Mouse (Mus musculus): Measurements from ENCODE around the gene Tm7sf2. TPM values are rescaled to one million over a fixed set of nuclear protein-coding genes. Genes with fewer than 3 reads are reported as not detected.

Tm7sf2 gene
- polyA plus RNA-seq, 1 experiment = 14.0 TPM

- Histone ChIP-seq H3K4me1 (ENCODE audit: control insufficient read depth, insufficient read depth, insufficient read length) (peaks cover 4% of the 10 kb centered on the region; the same call in 1 of the 2 replicates), H3K4me3 (ENCODE audit: extremely low read depth, insufficient read depth, insufficient read length) (peak within 1 kb of the TSS; percentile 77), H3K27ac (ENCODE audit: insufficient read depth, low read length) (peak within 1 kb of the TSS; percentile 53; the same call in 1 of the 2 replicates), H3K36me3 (ENCODE audit: control insufficient read depth, insufficient read depth, low read length) (peaks cover 16% of the 10 kb centered on the region), H3K27me3 (ENCODE audit: control insufficient read depth, insufficient read depth, low read length) (no peaks in the 10 kb centered on the region)
- under 1% methylated on average over 58 of the region's 58 CpGs for WGBS
- peak; percentile 93 to 96 for DNase-seq (ENCODE audit: low read depth in 1 of 2, low spot score in 2 of 2)
- TF ChIP-seq CTCF (IDR thresholded peaks at IDR 0.05; ENCODE audit: extremely low read depth, insufficient read depth, insufficient read length, insufficient replicate concordance) (no peak), POLR2A (IDR thresholded peaks at IDR 0.05; ENCODE audit: low read depth, low read length) (peak; percentile 43; the same call in 1 of the 2 replicates)
These were observed 16.5 kb upstream of the Tm7sf2 start, which contains the start of the genes Zfpl1 and Cdca5 for GRCm38 (mm10) chr19:6084478-6085248. Gene Zfpl1, minus strand, starts transcription at chr19:6084956. Gene Cdca5, plus strand, starts transcription at chr19:6084983.

- Histone ChIP-seq H3K4me3 (ENCODE audit: extremely low read depth, insufficient read depth, insufficient read length) (no peak within 1 kb of the TSS), H3K4me1 (ENCODE audit: control insufficient read depth, insufficient read depth, insufficient read length) (peaks cover 4% of the 10 kb centered on the region; the same call in 1 of the 2 replicates), H3K36me3 (ENCODE audit: control insufficient read depth, insufficient read depth, low read length) (peaks cover 16% of the 10 kb centered on the region), H3K27me3 (ENCODE audit: control insufficient read depth, insufficient read depth, low read length) (no peaks in the 10 kb centered on the region), H3K27ac (ENCODE audit: insufficient read depth, low read length) (no peak within 1 kb of the TSS)
- TF ChIP-seq POLR2A (IDR thresholded peaks at IDR 0.05; ENCODE audit: low read depth, low read length) = no peak
- no peak for TF ChIP-seq CTCF (IDR thresholded peaks at IDR 0.05; ENCODE audit: extremely low read depth, insufficient read depth, insufficient read length, insufficient replicate concordance)
- no peak for DNase-seq (ENCODE audit: low read depth in 1 of 2, low spot score in 2 of 2)
- 93% methylated on average over 9 of the region's 9 CpGs for WGBS
These were observed 14.0 kb upstream of the Tm7sf2 start, which contains the start of gene Gm28374 for GRCm38 (mm10) chr19:6082156-6082555. Gene Gm28374, minus strand, starts transcription at chr19:6082256.

- H3K4me1 ChIP-seq (ENCODE audit: control insufficient read depth, insufficient read depth, insufficient read length) = peaks cover 11% of the 10 kb centered on the region; the same call in 1 of the 2 replicates
- peaks cover 16% of the 10 kb centered on the region for H3K36me3 ChIP-seq (ENCODE audit: control insufficient read depth, insufficient read depth, low read length)
- TF ChIP-seq POLR2A (IDR thresholded peaks at IDR 0.05; ENCODE audit: low read depth, low read length) (no peak), CTCF (IDR thresholded peaks at IDR 0.05; ENCODE audit: extremely low read depth, insufficient read depth, insufficient read length, insufficient replicate concordance) (no peak)
These were observed 11.9 kb upstream of the Tm7sf2 start, which contains the start of gene Tmem262 for GRCm38 (mm10) chr19:6079983-6080480. Gene Tmem262, plus strand, starts transcription at chr19:6080033.

GRCm38 (mm10) chr19:6076564-6077393 lies 8.6 kb upstream of the Tm7sf2 start, which contains the start of gene Vps51:
Gene Vps51, minus strand, starts transcription at chr19:6077231.
- DNase-seq (ENCODE audit: low read depth in 1 of 2, low spot score in 2 of 2) = peak; percentile 83 to 89
- Histone ChIP-seq H3K27ac (ENCODE audit: insufficient read depth, low read length) (peak within 1 kb of the TSS; percentile 81), H3K4me3 (ENCODE audit: extremely low read depth, insufficient read depth, insufficient read length) (peak within 1 kb of the TSS; percentile 85), H3K36me3 (ENCODE audit: control insufficient read depth, insufficient read depth, low read length) (peaks cover 12% of the 10 kb centered on the region), H3K4me1 (ENCODE audit: control insufficient read depth, insufficient read depth, insufficient read length) (peaks cover 7% of the 10 kb centered on the region; the same call in 1 of the 2 replicates), H3K27me3 (ENCODE audit: control insufficient read depth, insufficient read depth, low read length) (no peaks in the 10 kb centered on the region)
- TF ChIP-seq CTCF (IDR thresholded peaks at IDR 0.05; ENCODE audit: extremely low read depth, insufficient read depth, insufficient read length, insufficient replicate concordance) (no peak), POLR2A (IDR thresholded peaks at IDR 0.05; ENCODE audit: low read depth, low read length) (no peak)
- 1% methylated on average over 33 of the region's 33 CpGs for WGBS

More at GRCm38 (mm10) chr19:6079983-6080480, 11.9 kb upstream of the Tm7sf2 start, which contains the start of gene Tmem262:
- H3K4me3 ChIP-seq (ENCODE audit: extremely low read depth, insufficient read depth, insufficient read length) = no peak within 1 kb of the TSS
- WGBS = 91% methylated on average over 12 of the region's 12 CpGs
- no peak within 1 kb of the TSS for H3K27ac ChIP-seq (ENCODE audit: insufficient read depth, low read length)
- DNase-seq (ENCODE audit: low read depth in 1 of 2, low spot score in 2 of 2) = no peak
- no peaks in the 10 kb centered on the region for H3K27me3 ChIP-seq (ENCODE audit: control insufficient read depth, insufficient read depth, low read length)

GRCm38 (mm10) chr19:6073889-6074288 lies 5.7 kb upstream of the Tm7sf2 start:
- TF ChIP-seq CTCF (IDR thresholded peaks at IDR 0.05; ENCODE audit: extremely low read depth, insufficient read depth, insufficient read length, insufficient replicate concordance) = no peak
- Histone ChIP-seq H3K36me3 (ENCODE audit: control insufficient read depth, insufficient read depth, low read length) (peaks cover 11% of the 10 kb centered on the region), H3K27ac (ENCODE audit: insufficient read depth, low read length) (peak overlapping the region; percentile 11; the same call in 1 of the 2 replicates), H3K4me1 (ENCODE audit: control insufficient read depth, insufficient read depth, insufficient read length) (peaks cover 7% of the 10 kb centered on the region), H3K27me3 (ENCODE audit: control insufficient read depth, insufficient read depth, low read length) (no peaks in the 10 kb centered on the region), H3K4me3 (ENCODE audit: extremely low read depth, insufficient read depth, insufficient read length) (no peak overlapping the region)
- no peak for DNase-seq (ENCODE audit: low read depth in 1 of 2, low spot score in 2 of 2)
- WGBS = 80% methylated on average over 5 of the region's 5 CpGs

GRCm38 (mm10) chr19:6071261-6071660 lies 3.1 kb upstream of the Tm7sf2 start:
- Histone ChIP-seq H3K4me1 (ENCODE audit: control insufficient read depth, insufficient read depth, insufficient read length) (peaks cover 9% of the 10 kb centered on the region), H3K36me3 (ENCODE audit: control insufficient read depth, insufficient read depth, low read length) (peaks cover 11% of the 10 kb centered on the region), H3K27me3 (ENCODE audit: control insufficient read depth, insufficient read depth, low read length) (no peaks in the 10 kb centered on the region), H3K4me3 (ENCODE audit: extremely low read depth, insufficient read depth, insufficient read length) (no peak overlapping the region; the same call in 1 of the 2 replicates), H3K27ac (ENCODE audit: insufficient read depth, low read length) (peak overlapping the region; percentile 68)
- 79% methylated on average over 19 of the region's 19 CpGs for WGBS
- no peak for DNase-seq (ENCODE audit: low read depth in 1 of 2, low spot score in 2 of 2)
- no peak; the same call in 1 of the 2 replicates for TF ChIP-seq POLR2A (IDR thresholded peaks at IDR 0.05; ENCODE audit: low read depth, low read length)
- TF ChIP-seq CTCF (IDR thresholded peaks at IDR 0.05; ENCODE audit: extremely low read depth, insufficient read depth, insufficient read length, insufficient replicate concordance) = no peak
